Mouse (Mus musculus) cerebellum, adult 2 months (tissue): ENCODE measurements at regions not wholly inside any gene's neighbourhood (a gene's known extent, or its start where the extent isn't known, plus 50 kb on each side); places are given as distances from the start of the nearest gene placed in this dataset.

Source experiments
- CTCF ChIP-seq: fragments of 200-500 bp; IDR thresholded peaks from 2 replicates; pipeline ENCODE4 v1.5.1; 2011; ENCODE audit warnings: low read depth, mild to moderate bottlenecking, control low read depth, low read length, moderate library complexity, borderline replicate concordance; ENCODE audit not compliant: insufficient read depth
- POLR2A ChIP-seq: fragments of 200-500 bp; IDR thresholded peaks from 2 replicates; pipeline ENCODE4 v1.6.1; 2011; ENCODE audit warnings: low read length, control low read depth, borderline replicate concordance; ENCODE audit not compliant: insufficient read depth

DNA sequence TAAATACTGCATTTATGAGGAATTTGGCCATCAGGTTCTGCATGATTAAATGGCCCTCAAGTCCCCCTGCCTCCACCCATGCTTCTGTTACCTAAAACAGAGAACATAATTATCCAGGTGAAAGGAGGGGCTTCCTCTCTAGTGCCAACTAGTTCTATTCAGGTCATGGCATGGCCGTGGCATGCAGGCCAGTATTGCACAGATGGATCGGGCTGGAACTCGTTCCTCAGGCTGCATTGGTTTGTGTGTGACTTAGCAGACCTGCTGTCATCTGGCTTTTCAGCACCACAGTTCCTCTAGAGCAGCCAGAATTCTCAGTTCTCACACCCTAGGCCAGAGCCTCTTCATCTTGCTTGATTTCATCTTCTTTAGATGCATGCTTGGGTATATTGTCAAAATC is 87.2 kb upstream of the Ccdc122 start:
- TF ChIP-seq CTCF = no peak
- TF ChIP-seq POLR2A = no peak
